In the genomic region with DNA sequence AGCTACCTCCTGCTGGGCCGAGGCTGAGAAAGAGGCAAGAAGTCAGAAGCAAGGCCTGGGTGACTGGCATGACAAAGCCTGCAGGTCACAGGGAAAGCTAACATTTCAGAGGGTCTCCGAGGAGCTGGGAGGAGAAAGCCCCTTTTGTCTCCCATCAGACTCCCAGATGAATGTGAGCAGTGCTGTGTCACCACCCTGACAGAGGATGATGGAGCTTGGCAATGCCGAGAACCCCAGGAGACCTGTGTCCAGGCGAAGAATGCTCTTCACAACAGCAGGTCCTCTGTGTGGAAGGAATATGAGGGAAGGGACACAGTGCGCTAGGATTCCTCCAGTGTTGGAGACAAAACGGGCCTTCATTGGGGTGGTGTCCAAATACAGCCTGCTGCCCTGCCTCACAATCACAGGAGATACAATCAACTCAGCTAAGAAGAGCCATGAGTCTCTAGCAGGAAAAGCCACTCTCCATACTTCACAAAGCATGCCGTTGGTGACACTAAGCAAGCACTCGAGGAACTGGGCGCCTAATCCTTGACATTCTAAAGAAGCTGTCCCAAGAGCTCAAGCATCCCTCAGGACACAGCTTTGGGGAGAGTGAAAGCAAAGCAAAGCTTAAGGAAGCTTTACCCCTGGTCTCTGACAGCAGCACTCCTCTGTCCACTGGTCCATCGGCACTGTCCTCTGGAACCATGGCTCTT, we compare ENCODE assay signal across 25 mouse cellular contexts. TPM values are rescaled to one million over a fixed set of nuclear protein-coding genes. Genes with fewer than 3 reads are reported as not detected.
DNase-seq lines count a peak whose midpoint lies in the region; ATAC-seq and TF ChIP-seq lines count a peak whose summit lies in the region.
"Had no signal": no experiment of that assay in that cellular context is flagged by ENCODE, and none has a peak within 500 bp of the region (broad histone marks: within the 10 kb centered on the region; RNA-seq: fewer than 3 reads in every experiment).

No protein-coding gene starts in this region.

- H3K9me3 ChIP-seq in neural tube, embryonic 11.5 days (ENCODE audit: control insufficient read depth, low read length): no peaks in the 10 kb centered on the region
- H3K9me3 ChIP-seq in hindbrain, postnatal 0 days (ENCODE audit: low read length): no peaks in the 10 kb centered on the region
- no peaks in the 10 kb centered on the region for H3K9me3 ChIP-seq in midbrain, postnatal 0 days (ENCODE audit: low read length)
- H3K9me3 ChIP-seq: embryonic facial prominence, embryonic 12.5 days; G1E; heart, embryonic 13.5 days; limb, embryonic 12.5 days; neural tube, embryonic 12.5 days had no signal

- H3K9ac ChIP-seq in neural tube, embryonic 11.5 days (ENCODE audit: low read length): no peak overlapping the region
- no peak overlapping the region for H3K9ac ChIP-seq in hindbrain, postnatal 0 days (replicated peaks; ENCODE audit: low read length)
- H3K9ac ChIP-seq in midbrain, postnatal 0 days (replicated peaks; ENCODE audit: low read length, poor library complexity, severe bottlenecking): no peak overlapping the region
- H3K9ac ChIP-seq: embryonic facial prominence, embryonic 12.5 days; forebrain, postnatal 0 days; heart, embryonic 13.5 days; limb, embryonic 12.5 days; liver, embryonic 14.5 days; neural tube, embryonic 12.5 days had no signal

- no peak for TF ChIP-seq CTCF in hindbrain, postnatal 0 days (IDR thresholded peaks at IDR 0.05; ENCODE audit: low read depth)
- TF ChIP-seq CTCF in midbrain, postnatal 0 days (IDR thresholded peaks at IDR 0.05): no peak

- intact Hi-C loops in heart, postnatal 25 days (cut with DNase I): no loop called here

- 49% methylated on average over 10 of the region's 10 CpGs for WGBS in neural tube, embryonic 11.5 days
- 35% methylated on average over 10 of the region's 10 CpGs for WGBS in hindbrain, postnatal 0 days
- WGBS in midbrain, postnatal 0 days: 32% methylated on average over 10 of the region's 10 CpGs

- no peak overlapping the region for H3K4me3 ChIP-seq in neural tube, embryonic 11.5 days (ENCODE audit: low read depth, low read length)
- H3K4me3 ChIP-seq in hindbrain, postnatal 0 days (ENCODE audit: low read length): no peak overlapping the region
- H3K4me3 ChIP-seq in midbrain, postnatal 0 days (ENCODE audit: low read depth, low read length): no peak overlapping the region
- H3K4me3 ChIP-seq: embryonic facial prominence, embryonic 12.5 days; gastrocnemius, adult 2 months; heart, embryonic 13.5 days; left cerebral cortex, adult 2 months; limb, embryonic 12.5 days; neural tube, embryonic 12.5 days had no signal

- no peak for ATAC-seq in cerebellum, adult (ENCODE audit: insufficient number of reproducible peaks, low FRiP score, low TSS enrichment)
- ATAC-seq in neural tube, embryonic 11.5 days (ENCODE audit: insufficient read depth, low FRiP score, low TSS enrichment): no peak
- ATAC-seq in hindbrain, postnatal 0 days: peak; percentile 89
- 0 out of 2 replicates have a peak, but pooled peaks have one; percentile 41 for ATAC-seq in midbrain, postnatal 0 days (ENCODE audit: low FRiP score)
- ATAC-seq: CD4-positive, CD25-positive, alpha-beta regulatory T cell, adult 4 months; forebrain, postnatal 0 days; intestine, postnatal 0 days had no signal

- peaks cover 3% of the 10 kb centered on the region; the same call in 1 of the 2 replicates for H3K4me1 ChIP-seq in neural tube, embryonic 11.5 days (ENCODE audit: control insufficient read depth, insufficient read depth, low read length)
- 0 out of 2 replicates have a peak, but pooled peaks cover 2% of the 10 kb centered on the region for H3K4me1 ChIP-seq in hindbrain, postnatal 0 days (ENCODE audit: insufficient read depth, low read length)
- no peaks in the 10 kb centered on the region for H3K4me1 ChIP-seq in midbrain, postnatal 0 days (ENCODE audit: insufficient read depth, low read length)
- H3K4me1 ChIP-seq: embryonic facial prominence, embryonic 12.5 days had no signal

- no peak overlapping the region for H3K4me2 ChIP-seq in neural tube, embryonic 11.5 days (ENCODE audit: low read depth)
- no peak overlapping the region for H3K4me2 ChIP-seq in hindbrain, postnatal 0 days (ENCODE audit: low read depth, low read length)
- H3K4me2 ChIP-seq in midbrain, postnatal 0 days (ENCODE audit: low read depth, low read length, poor library complexity, severe bottlenecking): no peak overlapping the region
- H3K4me2 ChIP-seq: embryonic facial prominence, embryonic 12.5 days; heart, embryonic 13.5 days; limb, embryonic 12.5 days; neural tube, embryonic 12.5 days had no signal

- no peak overlapping the region for H3K27ac ChIP-seq in neural tube, embryonic 11.5 days (ENCODE audit: low read depth, low read length)
- peak overlapping the region; percentile 42; the same call in 1 of the 2 replicates for H3K27ac ChIP-seq in hindbrain, postnatal 0 days
- no peak overlapping the region for H3K27ac ChIP-seq in midbrain, postnatal 0 days (ENCODE audit: low read depth, low read length)
- H3K27ac ChIP-seq: embryonic facial prominence, embryonic 12.5 days; gastrocnemius, adult 2 months; heart, embryonic 13.5 days; left cerebral cortex, adult 2 months; limb, embryonic 12.5 days; liver, embryonic 14.5 days; neural tube, embryonic 12.5 days had no signal

- peak; percentile 36 to 39 for DNase-seq in cerebellum, postnatal 10 days
- peak; percentile 21 for DNase-seq in neural tube, embryonic 11.5 days (ENCODE audit: low spot score)
- DNase-seq in neural tube, embryonic 10.5 days (ENCODE audit: extremely low spot score, low spot score): no peak
- peak; percentile 31 for DNase-seq in hindbrain, postnatal 0 days (ENCODE audit: low spot score)
- peak; percentile 57 for DNase-seq in midbrain, postnatal 0 days (ENCODE audit: low spot score)
- DNase-seq in layer of hippocampus, adult 8-10 months (ENCODE audit: low spot score in 2 of 2): no peak
- no peak for DNase-seq in heart, postnatal 25 days (ENCODE audit: low spot score)
- DNase-seq: forebrain, postnatal 0 days; gastrocnemius, adult 2 months; heart, adult 11 months; heart, postnatal 4 days; kidney, postnatal 10 days; right cerebral cortex, postnatal 25 days; thymus, postnatal 36 days had no signal

- H3K36me3 ChIP-seq in neural tube, embryonic 11.5 days (ENCODE audit: control insufficient read depth, insufficient read depth, low read length): no peaks in the 10 kb centered on the region
- peaks cover 10% of the 10 kb centered on the region; the same call in 1 of the 2 replicates for H3K36me3 ChIP-seq in hindbrain, postnatal 0 days (ENCODE audit: insufficient read depth, low read length)
- H3K36me3 ChIP-seq in midbrain, postnatal 0 days (ENCODE audit: insufficient read depth, low read length): peaks cover 31% of the 10 kb centered on the region

- no peaks in the 10 kb centered on the region for H3K27me3 ChIP-seq in neural tube, embryonic 11.5 days (ENCODE audit: control insufficient read depth, insufficient read depth, low read length)
- H3K27me3 ChIP-seq in hindbrain, postnatal 0 days (ENCODE audit: insufficient read depth, low read length): no peaks in the 10 kb centered on the region
- H3K27me3 ChIP-seq in midbrain, postnatal 0 days (ENCODE audit: insufficient read depth, low read length): no peaks in the 10 kb centered on the region
- H3K27me3 ChIP-seq: embryonic facial prominence, embryonic 12.5 days; heart, embryonic 13.5 days; limb, embryonic 12.5 days; neural tube, embryonic 12.5 days had no signal

RNA-seq across cellular contexts. Expression of a gene that starts 27.1 kb away (rescaled TPM):
- 0.39 and 0.54 TPM in 2 replicates for polyA plus RNA-seq in neural tube, embryonic 11.5 days (2014; fragmentation: Nextera tagmentation; extraction: Ambion mirVana)
- 0.16 and 0.43 TPM in 2 replicates for total RNA-seq in hindbrain, postnatal 0 days (2014; rRNA removed)
- polyA plus RNA-seq in hindbrain, postnatal 0 days (2015; fragmentation: Nextera tagmentation; extraction: Ambion mirVana): 0.39 and 0.43 TPM in 2 replicates
- total RNA-seq in midbrain, postnatal 0 days (2014; rRNA removed): 0.33 and 0.52 TPM in 2 replicates
- polyA plus RNA-seq in midbrain, postnatal 0 days (2015; fragmentation: Nextera tagmentation; extraction: Ambion mirVana): 0.45 and 0.84 TPM in 2 replicates
- total RNA-seq in layer of hippocampus, adult 8-10 months (2022): under 1 TPM; 0.20 to 0.59 (median 0.29) TPM
- total RNA-seq in heart, postnatal 25 days (2021): under 1 TPM in 1 of 2 experiments, not detected in 1; 0.05 TPM
- total RNA-seq: megakaryocyte, adult 5-6 weeks had no signal
- polyA plus RNA-seq: CD4-positive, CD25-positive, alpha-beta regulatory T cell, adult 4 months; G1E had no signal

Comparison
In these comparisons a context has a peak if more than half of its experiments do, and no peak if none do; other contexts are left out.
1. DNase-seq: peak in cerebellum, postnatal 10 days (2 of 2), neural tube, embryonic 11.5 days (single experiment), hindbrain, postnatal 0 days (single experiment) and midbrain, postnatal 0 days (single experiment); none in neural tube, embryonic 10.5 days (single experiment), layer of hippocampus, adult 8-10 months (0 of 2) and heart, postnatal 25 days (single experiment).
2. ATAC-seq: peak in hindbrain, postnatal 0 days (single experiment) and midbrain, postnatal 0 days (single experiment); none in cerebellum, adult (single experiment) and neural tube, embryonic 11.5 days (single experiment).